Mouse (Mus musculus) testis, adult 2 months (tissue): ENCODE data around the gene Fcgr1. TPM values are rescaled to one million over a fixed set of nuclear protein-coding genes. Genes with fewer than 3 reads are reported as not detected.
"Not testable (repeated sequence)": the region's sequence is repeated elsewhere in the genome, so short reads cannot be mapped to it uniquely, and the experiment has no call there.

Experiments used
- H3K27ac ChIP-seq: fragments of 200-500 bp; 2 replicates; pipeline ENCODE4 v1.5.1; 2012; ENCODE audit warnings: low read depth, low read length; ENCODE audit not compliant: control insufficient read depth, insufficient read depth
- H3K27me3 ChIP-seq: fragments of 200-500 bp; 2 replicates; pipeline ENCODE4 v1.6.1; 2012; ENCODE audit warnings: mild to moderate bottlenecking, low read length, moderate library complexity; ENCODE audit not compliant: control insufficient read depth, insufficient read depth
- H3K36me3 ChIP-seq: fragments of 200-500 bp; 2 replicates; pipeline ENCODE4 v1.6.1; 2012; ENCODE audit warnings: mild to moderate bottlenecking, low read length; ENCODE audit not compliant: control insufficient read depth, insufficient read depth
- H3K4me1 ChIP-seq: fragments of 200-500 bp; 2 replicates; pipeline ENCODE4 v1.6.1; 2012; ENCODE audit warnings: low read length; ENCODE audit not compliant: control insufficient read depth, insufficient read depth
- H3K4me3 ChIP-seq: fragments of 200-500 bp; 2 replicates; pipeline ENCODE4 v1.5.1; 2012; ENCODE audit warnings: low read depth, mild to moderate bottlenecking, low read length, moderate library complexity, mixed read lengths; ENCODE audit not compliant: control insufficient read depth
- CTCF ChIP-seq: fragments of 200-500 bp; IDR thresholded peaks from 2 replicates; pipeline ENCODE4 v1.5.1; 2012; ENCODE audit warnings: low read depth, mild to moderate bottlenecking, inconsistent platforms, low read length, moderate library complexity; ENCODE audit not compliant: control insufficient read depth, insufficient read depth, insufficient replicate concordance
- POLR2A ChIP-seq: fragments of 200-500 bp; IDR thresholded peaks from 2 replicates; pipeline ENCODE4 v1.6.1; 2012; ENCODE audit warnings: low read depth, mild to moderate bottlenecking, inconsistent platforms, low read length, moderate library complexity; ENCODE audit not compliant: control insufficient read depth
- polyA plus RNA-seq: library from polyadenylated mRNA; depleted of rRNA; stranded (reverse); fragments of >200 nt; gene quantifications from 2 replicates; pipeline ENCODE4 v1.2.3, GENCODE M21; 2012

Fcgr1 gene
- polyA plus RNA-seq, 1 experiment, result 0.19 TPM

GRCm38 (mm10) chr3:96322609-96323008, 28.8 kb upstream of the Fcgr1 start:
- H3K27ac ChIP-seq, result no peak overlapping the region
- no peak overlapping the region for H3K4me3 ChIP-seq
- peaks cover 4% of the 10 kb centered on the region for H3K4me1 ChIP-seq
- TF ChIP-seq CTCF, result no peak
- TF ChIP-seq POLR2A, result no peak
- H3K36me3 ChIP-seq, result no peaks in the 10 kb centered on the region
- no peaks in the 10 kb centered on the region for H3K27me3 ChIP-seq

GRCm38 (mm10) chr3:96321891-96322290, 28.1 kb upstream of the Fcgr1 start:
- no peak overlapping the region for H3K4me3 ChIP-seq
- no peak overlapping the region for H3K27ac ChIP-seq
- TF ChIP-seq POLR2A (no peak), CTCF (no peak)

DNA sequence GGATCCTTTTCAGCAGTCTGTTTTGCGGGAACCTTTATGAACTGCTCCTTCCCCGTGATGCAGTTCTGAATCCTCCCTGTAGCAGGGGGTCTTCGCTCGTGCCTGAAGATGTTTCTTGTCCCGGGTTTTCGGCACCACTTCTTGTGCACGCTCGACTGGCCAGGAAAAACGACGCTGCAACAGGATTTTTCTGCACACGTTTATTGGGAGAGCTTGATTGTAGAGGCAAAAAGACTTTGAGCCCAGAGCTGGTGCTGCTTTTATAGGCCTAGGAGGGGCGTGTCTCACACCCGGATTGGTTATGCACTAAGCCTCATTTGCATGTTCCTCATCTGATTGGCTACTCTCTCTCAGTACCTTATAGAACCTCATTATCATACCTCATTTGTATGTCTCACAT, 26.2 kb upstream of the Fcgr1 start:
- H3K4me1 ChIP-seq, H3K4me3 ChIP-seq, H3K36me3 ChIP-seq, H3K27me3 ChIP-seq, H3K27ac ChIP-seq: not testable (repeated sequence)

More at GRCm38 (mm10) chr3:96321891-96322290, 28.1 kb upstream of the Fcgr1 start:
- Histone ChIP-seq H3K4me1 (peaks cover 3% of the 10 kb centered on the region), H3K36me3 (no peaks in the 10 kb centered on the region), H3K27me3 (no peaks in the 10 kb centered on the region)

- Histone ChIP-seq H3K4me1 (no peaks in the 10 kb centered on the region), H3K36me3 (no peaks in the 10 kb centered on the region), H3K4me3 (no peak overlapping the region), H3K27me3 (no peaks in the 10 kb centered on the region), H3K27ac (no peak overlapping the region)
- TF ChIP-seq POLR2A (no peak), CTCF (no peak)
Observed at GRCm38 (mm10) chr3:96312341-96313098, 18.8 kb upstream of the Fcgr1 start.

GRCm38 (mm10) chr3:96309441-96309840, 15.7 kb upstream of the Fcgr1 start:
- no peaks in the 10 kb centered on the region for H3K36me3 ChIP-seq
- H3K4me3 ChIP-seq, result no peak overlapping the region
- H3K27ac ChIP-seq, result no peak overlapping the region
- no peak for TF ChIP-seq POLR2A
- TF ChIP-seq CTCF, result no peak
- H3K4me1 ChIP-seq, result no peaks in the 10 kb centered on the region; the same call in 1 of the 2 replicates
- H3K27me3 ChIP-seq, result no peaks in the 10 kb centered on the region

- TF ChIP-seq CTCF (no peak), POLR2A (no peak)
- Histone ChIP-seq H3K36me3 (no peaks in the 10 kb centered on the region), H3K4me3 (no peak overlapping the region), H3K27ac (no peak overlapping the region), H3K4me1 (no peaks in the 10 kb centered on the region; the same call in 1 of the 2 replicates), H3K27me3 (no peaks in the 10 kb centered on the region)
Observed at GRCm38 (mm10) chr3:96306506-96306905, 12.7 kb upstream of the Fcgr1 start.

GRCm38 (mm10) chr3:96302076-96302475, 8.3 kb upstream of the Fcgr1 start:
- Histone ChIP-seq H3K27ac (no peak overlapping the region), H3K4me1 (no peaks in the 10 kb centered on the region; the same call in 1 of the 2 replicates), H3K27me3 (no peaks in the 10 kb centered on the region), H3K36me3 (no peaks in the 10 kb centered on the region), H3K4me3 (no peak overlapping the region)
- TF ChIP-seq CTCF (no peak), POLR2A (no peak)
